Mouse (Mus musculus): ENCODE measurements around the gene Eif2s2. TPM values are rescaled to one million over a fixed set of nuclear protein-coding genes. Genes with fewer than 3 reads are reported as not detected.
"Not testable (repeated sequence)": the region's sequence is repeated elsewhere in the genome, so short reads cannot be mapped to it uniquely, and the experiment has no call there.

Eif2s2 gene
- polyA plus RNA-seq, 1 experiment from 2014 or later: 77.5 TPM

GRCm38 (mm10) chr2:154902111-154902510 lies 9.4 kb upstream of the Eif2s2 start:
- Histone ChIP-seq H3K9me3 (ENCODE audit: control insufficient read depth, low read length) (no peaks in the 10 kb centered on the region), H3K4me1 (ENCODE audit: control insufficient read depth, insufficient read depth, low read length) (no peaks in the 10 kb centered on the region), H3K4me2 (ENCODE audit: low read depth, low read length) (no peak overlapping the region), H3K9ac (replicated peaks; ENCODE audit: low read depth, low read length) (no peak overlapping the region), H3K27me3 (ENCODE audit: control insufficient read depth, insufficient read depth, low read length) (no peaks in the 10 kb centered on the region), H3K27ac (ENCODE audit: low read depth, low read length) (no peak overlapping the region), H3K36me3 (ENCODE audit: control insufficient read depth, insufficient read depth, low read length) (no peaks in the 10 kb centered on the region), H3K4me3 (ENCODE audit: low read depth, low read length) (no peak overlapping the region)
- no peak for ATAC-seq (ENCODE audit: low read depth)
- 95% methylated on average over 3 of the region's 3 CpGs for WGBS

DNA sequence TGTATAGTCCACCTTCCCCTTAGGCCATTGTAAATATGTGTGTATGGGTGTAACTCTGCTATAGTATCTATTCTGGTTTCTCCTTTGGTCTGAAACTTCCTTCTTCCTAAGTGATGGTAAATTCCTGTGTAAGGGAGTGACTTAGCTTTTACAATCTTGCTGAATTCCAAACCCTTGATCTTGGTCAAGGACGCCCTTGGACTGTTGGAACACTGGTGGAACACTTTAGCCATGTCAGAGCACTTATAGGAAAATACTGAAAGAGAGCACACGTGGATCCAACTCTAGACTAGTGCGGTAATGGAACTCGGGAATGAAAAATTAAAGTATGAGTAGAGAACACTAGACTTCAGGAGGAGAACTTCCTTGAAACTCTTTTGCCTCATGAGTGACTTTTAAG lies 6.7 kb upstream of the Eif2s2 start:
- not testable (repeated sequence) for H3K4me3 ChIP-seq (ENCODE audit: low read depth, low read length)
- 86% methylated on average over 4 of the region's 4 CpGs for WGBS

DNA sequence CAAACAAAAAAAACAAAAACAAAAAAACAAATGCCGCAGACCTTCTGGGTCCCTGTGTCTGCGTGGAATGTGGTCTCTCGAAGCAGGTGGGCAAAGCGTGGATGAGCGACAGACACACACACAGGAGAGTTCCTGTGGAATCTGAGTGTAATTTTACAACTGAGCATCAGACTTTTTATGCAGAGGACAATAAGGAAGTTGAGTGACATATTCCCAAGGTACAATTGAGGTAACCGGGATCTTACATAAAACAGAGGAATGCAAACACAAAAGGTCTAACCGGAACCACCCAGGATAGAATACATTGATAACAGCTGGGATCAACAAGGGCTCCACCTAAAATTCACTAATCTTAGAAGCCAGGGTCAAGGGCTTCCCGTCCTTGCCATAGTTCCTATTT lies 6.3 kb upstream of the Eif2s2 start:
- not testable (repeated sequence) for ATAC-seq (ENCODE audit: low read depth); H3K27me3 ChIP-seq (ENCODE audit: control insufficient read depth, insufficient read depth, low read length); H3K4me1 ChIP-seq (ENCODE audit: control insufficient read depth, insufficient read depth, low read length); H3K36me3 ChIP-seq (ENCODE audit: control insufficient read depth, insufficient read depth, low read length); H3K9ac ChIP-seq (replicated peaks; ENCODE audit: low read depth, low read length); H3K9me3 ChIP-seq (ENCODE audit: control insufficient read depth, low read length); H3K27ac ChIP-seq (ENCODE audit: low read depth, low read length); H3K4me2 ChIP-seq (ENCODE audit: low read depth, low read length); H3K4me3 ChIP-seq (ENCODE audit: low read depth, low read length)
- 88% methylated on average over 8 of the region's 8 CpGs for WGBS

More for the DNA sequence above, 6.7 kb upstream of the Eif2s2 start:
- not testable (repeated sequence) for H3K4me1 ChIP-seq (ENCODE audit: control insufficient read depth, insufficient read depth, low read length); ATAC-seq (ENCODE audit: low read depth); H3K4me2 ChIP-seq (ENCODE audit: low read depth, low read length); H3K27ac ChIP-seq (ENCODE audit: low read depth, low read length); H3K9me3 ChIP-seq (ENCODE audit: control insufficient read depth, low read length); H3K9ac ChIP-seq (replicated peaks; ENCODE audit: low read depth, low read length); H3K36me3 ChIP-seq (ENCODE audit: control insufficient read depth, insufficient read depth, low read length); H3K27me3 ChIP-seq (ENCODE audit: control insufficient read depth, insufficient read depth, low read length)

DNA sequence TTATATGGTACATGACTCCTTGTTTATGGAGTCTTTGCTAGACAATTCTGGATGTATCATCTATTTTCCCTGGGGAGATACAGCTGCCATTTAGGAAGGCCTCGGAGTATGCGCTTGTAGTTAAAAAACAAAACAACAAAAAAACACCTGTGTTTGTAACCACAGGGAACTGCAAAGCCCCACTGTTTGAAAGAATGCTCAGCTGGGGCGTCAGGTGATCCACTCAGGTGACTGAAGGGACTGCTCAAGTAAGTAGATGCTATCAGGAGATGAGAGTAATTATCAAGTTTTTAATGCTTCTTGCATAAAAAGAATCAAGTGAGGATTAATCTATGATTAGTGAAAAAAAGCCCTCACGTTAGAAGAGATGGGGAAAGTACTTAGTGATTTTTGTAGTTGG lies 813 bp upstream of the Eif2s2 start:
- Histone ChIP-seq H3K9me3 (ENCODE audit: control insufficient read depth, low read length) (no peaks in the 10 kb centered on the region), H3K4me2 (ENCODE audit: low read depth, low read length) (peak overlapping the region; percentile 56; the same call in 1 of the 2 replicates), H3K4me1 (ENCODE audit: control insufficient read depth, insufficient read depth, low read length) (peaks cover 7% of the 10 kb centered on the region), H3K9ac (replicated peaks; ENCODE audit: low read depth, low read length) (no peak overlapping the region; the same call in 1 of the 2 replicates), H3K27me3 (ENCODE audit: control insufficient read depth, insufficient read depth, low read length) (no peaks in the 10 kb centered on the region), H3K4me3 (ENCODE audit: low read depth, low read length) (peak overlapping the region; percentile 85; the same call in 1 of the 2 replicates), H3K36me3 (ENCODE audit: control insufficient read depth, insufficient read depth, low read length) (no peaks in the 10 kb centered on the region), H3K27ac (ENCODE audit: low read depth, low read length) (no peak overlapping the region)
- no peak for ATAC-seq (ENCODE audit: low read depth)
- WGBS: 64% methylated on average over 4 of the region's 4 CpGs

DNA sequence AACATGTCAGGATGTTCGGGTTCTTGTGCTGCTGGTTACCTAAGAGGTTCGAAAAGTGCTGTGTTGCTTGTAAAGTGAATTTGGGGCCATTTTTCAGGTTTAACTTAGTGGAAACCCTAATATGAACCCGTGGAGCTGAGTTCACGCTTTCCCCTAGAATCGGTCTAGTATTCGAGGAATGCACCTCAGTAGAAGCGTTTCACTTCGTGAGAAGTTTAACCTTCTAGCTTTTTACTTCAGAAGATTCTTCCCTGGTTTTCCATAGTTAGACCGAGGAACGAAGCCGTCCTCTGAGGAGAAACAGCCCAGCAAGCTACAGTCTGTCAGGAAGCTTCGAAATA lies 280 bp upstream of the Eif2s2 start:
- H3K9ac ChIP-seq (replicated peaks; ENCODE audit: low read depth, low read length): no peak overlapping the region; the same call in 1 of the 2 replicates
- no peaks in the 10 kb centered on the region for H3K36me3 ChIP-seq (ENCODE audit: control insufficient read depth, insufficient read depth, low read length)
- 13% methylated on average over 12 of the region's 12 CpGs for WGBS
- peak overlapping the region; percentile 56 for H3K4me2 ChIP-seq (ENCODE audit: low read depth, low read length)
- ATAC-seq (ENCODE audit: low read depth): peak; percentile 41
- H3K9me3 ChIP-seq (ENCODE audit: control insufficient read depth, low read length): no peaks in the 10 kb centered on the region
- peak overlapping the region; percentile 85 for H3K4me3 ChIP-seq (ENCODE audit: low read depth, low read length)
- peaks cover 7% of the 10 kb centered on the region for H3K4me1 ChIP-seq (ENCODE audit: control insufficient read depth, insufficient read depth, low read length)
- H3K27ac ChIP-seq (ENCODE audit: low read depth, low read length): no peak overlapping the region
- no peaks in the 10 kb centered on the region for H3K27me3 ChIP-seq (ENCODE audit: control insufficient read depth, insufficient read depth, low read length)

DNA sequence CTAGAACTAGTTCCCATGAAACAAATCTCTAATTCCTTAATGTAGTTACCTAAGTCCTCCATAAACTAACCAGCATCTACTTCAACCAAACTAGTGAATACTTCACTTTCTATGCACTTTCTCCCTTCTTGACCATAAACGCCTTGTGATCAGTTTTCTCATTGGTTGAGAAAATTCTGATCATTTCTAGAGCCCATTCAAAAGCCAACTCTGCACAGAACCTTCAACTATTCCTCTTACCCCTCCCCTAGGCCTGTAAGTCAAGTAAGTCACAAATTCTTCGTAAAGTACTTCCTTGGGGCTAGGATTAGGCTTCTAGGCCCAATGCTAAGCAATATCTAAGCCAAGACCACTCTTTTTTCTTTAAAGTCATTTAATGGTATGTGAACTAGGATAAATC lies 1.1 kb downstream of the Eif2s2 start:
- Histone ChIP-seq H3K4me2 (ENCODE audit: low read depth, low read length) (peak overlapping the region; percentile 56), H3K36me3 (ENCODE audit: control insufficient read depth, insufficient read depth, low read length) (0 out of 2 replicates have a peak, but pooled peaks cover 3% of the 10 kb centered on the region)

DNA sequence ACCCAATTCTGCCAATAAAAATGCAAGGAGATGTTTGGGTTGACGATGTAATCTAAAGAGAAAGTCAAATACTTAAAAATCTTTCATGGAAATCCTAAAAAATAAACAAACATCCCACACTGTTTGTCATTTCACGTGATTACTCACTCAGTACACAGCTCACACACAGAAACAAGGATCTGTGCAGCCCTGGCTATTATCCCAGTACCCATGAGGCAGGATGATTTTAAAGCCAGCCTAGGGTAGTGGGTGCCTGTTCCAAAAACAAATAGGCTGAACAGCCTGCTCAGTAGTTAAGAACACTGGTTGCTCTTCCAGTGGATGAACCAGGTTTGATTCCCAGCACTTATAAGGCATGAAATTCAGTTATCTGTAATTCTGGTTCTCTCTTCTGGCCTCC lies 16.1 kb downstream of the Eif2s2 start:
- Histone ChIP-seq H3K4me1 (ENCODE audit: control insufficient read depth, insufficient read depth, low read length) (no peaks in the 10 kb centered on the region), H3K27me3 (ENCODE audit: control insufficient read depth, insufficient read depth, low read length) (no peaks in the 10 kb centered on the region), H3K36me3 (ENCODE audit: control insufficient read depth, insufficient read depth, low read length) (peaks cover 27% of the 10 kb centered on the region; the same call in 1 of the 2 replicates), H3K9me3 (ENCODE audit: control insufficient read depth, low read length) (no peaks in the 10 kb centered on the region), H3K9ac (replicated peaks; ENCODE audit: low read depth, low read length) (no peak overlapping the region), H3K27ac (ENCODE audit: low read depth, low read length) (no peak overlapping the region), H3K4me2 (ENCODE audit: low read depth, low read length) (no peak overlapping the region), H3K4me3 (ENCODE audit: low read depth, low read length) (no peak overlapping the region)
- WGBS: 85% methylated on average over 2 of the region's 2 CpGs
- ATAC-seq (ENCODE audit: low read depth): no peak

More for the DNA sequence above, 1.1 kb downstream of the Eif2s2 start:
- no peaks in the 10 kb centered on the region for H3K27me3 ChIP-seq (ENCODE audit: control insufficient read depth, insufficient read depth, low read length)
- no peaks in the 10 kb centered on the region for H3K9me3 ChIP-seq (ENCODE audit: control insufficient read depth, low read length)
- peak overlapping the region; percentile 78 for H3K9ac ChIP-seq (replicated peaks; ENCODE audit: low read depth, low read length)
- peak overlapping the region; percentile 85 for H3K4me3 ChIP-seq (ENCODE audit: low read depth, low read length)
- peaks cover 7% of the 10 kb centered on the region for H3K4me1 ChIP-seq (ENCODE audit: control insufficient read depth, insufficient read depth, low read length)
- 14% methylated on average over 2 of the region's 2 CpGs for WGBS
- no peak for ATAC-seq (ENCODE audit: low read depth)
- no peak overlapping the region for H3K27ac ChIP-seq (ENCODE audit: low read depth, low read length)

- Histone ChIP-seq H3K4me3 (ENCODE audit: low read depth, low read length) (no peak overlapping the region), H3K9ac (replicated peaks; ENCODE audit: low read depth, low read length) (no peak overlapping the region), H3K4me1 (ENCODE audit: control insufficient read depth, insufficient read depth, low read length) (no peaks in the 10 kb centered on the region), H3K9me3 (ENCODE audit: control insufficient read depth, low read length) (no peaks in the 10 kb centered on the region), H3K4me2 (ENCODE audit: low read depth, low read length) (no peak overlapping the region), H3K27ac (ENCODE audit: low read depth, low read length) (no peak overlapping the region), H3K27me3 (ENCODE audit: control insufficient read depth, insufficient read depth, low read length) (no peaks in the 10 kb centered on the region), H3K36me3 (ENCODE audit: control insufficient read depth, insufficient read depth, low read length) (peaks cover 35% of the 10 kb centered on the region)
- ATAC-seq (ENCODE audit: low read depth): no peak
Observed at GRCm38 (mm10) chr2:154869954-154870641, 22.6 kb downstream of the Eif2s2 start.

GRCm38 (mm10) chr2:154868106-154868505 lies 24.6 kb downstream of the Eif2s2 start:
- Histone ChIP-seq H3K27ac (ENCODE audit: low read depth, low read length) (no peak overlapping the region), H3K36me3 (ENCODE audit: control insufficient read depth, insufficient read depth, low read length) (peaks cover 42% of the 10 kb centered on the region), H3K9me3 (ENCODE audit: control insufficient read depth, low read length) (no peaks in the 10 kb centered on the region), H3K27me3 (ENCODE audit: control insufficient read depth, insufficient read depth, low read length) (no peaks in the 10 kb centered on the region), H3K4me1 (ENCODE audit: control insufficient read depth, insufficient read depth, low read length) (no peaks in the 10 kb centered on the region), H3K4me2 (ENCODE audit: low read depth, low read length) (no peak overlapping the region), H3K4me3 (ENCODE audit: low read depth, low read length) (no peak overlapping the region), H3K9ac (replicated peaks; ENCODE audit: low read depth, low read length) (no peak overlapping the region)
- ATAC-seq (ENCODE audit: low read depth): no peak
- 92% methylated on average over 1 of the region's 1 CpGs for WGBS

Data from neural tube, embryonic 14.5 days (tissue).